Mouse (Mus musculus) layer of hippocampus, adult 11-12 months (tissue): ENCODE measurements at regions not wholly inside any gene's neighbourhood (a gene's known extent, or its start where the extent isn't known, plus 50 kb on each side); places are given as distances from the start of the nearest gene placed in this dataset.
"Not testable (repeated sequence)": the region's sequence is repeated elsewhere in the genome, so short reads cannot be mapped to it uniquely, and the experiment has no call there.

Experiments
- DNase-seq: peaks from one replicate; pipeline ENCODE4 v3.0.0; 2022; ENCODE audit warnings: low spot score

GRCm38 (mm10) chr17:13551693-13552404 lies 197.5 kb downstream of the Tcp10c start:
- not testable (repeated sequence) for DNase-seq

- not testable (repeated sequence) for DNase-seq
Observed at GRCm38 (mm10) chr17:13552840-13553239, 198.5 kb downstream of the Tcp10c start.

GRCm38 (mm10) chr17:13555311-13556059 lies 201.1 kb downstream of the Tcp10c start:
- DNase-seq: not testable (repeated sequence)

- DNase-seq: not testable (repeated sequence)
Observed at GRCm38 (mm10) chr17:13556060-13556660, 201.8 kb downstream of the Tcp10c start.

GRCm38 (mm10) chr17:13558863-13559262 lies 201.5 kb upstream of the Afdn start:
- no peak for DNase-seq

DNA sequence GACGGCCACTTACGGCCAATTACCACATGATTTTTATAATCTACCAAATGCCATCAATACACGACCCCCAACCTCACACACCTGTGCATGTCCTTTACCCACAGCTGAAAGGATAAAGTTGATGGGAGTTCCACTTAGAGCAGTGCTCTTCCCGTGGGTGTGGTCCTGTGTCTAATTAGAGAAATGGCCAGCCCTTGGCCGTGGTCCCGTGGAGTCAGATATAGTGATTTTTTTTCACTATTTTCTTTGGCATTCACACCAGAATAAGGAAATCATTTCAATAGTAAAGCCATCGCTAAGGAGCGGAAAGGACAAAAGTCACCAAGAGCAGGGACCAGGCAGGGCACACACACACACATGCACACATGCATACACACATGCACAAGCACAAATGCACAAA lies 199.0 kb upstream of the Afdn start:
- DNase-seq: no peak

DNA sequence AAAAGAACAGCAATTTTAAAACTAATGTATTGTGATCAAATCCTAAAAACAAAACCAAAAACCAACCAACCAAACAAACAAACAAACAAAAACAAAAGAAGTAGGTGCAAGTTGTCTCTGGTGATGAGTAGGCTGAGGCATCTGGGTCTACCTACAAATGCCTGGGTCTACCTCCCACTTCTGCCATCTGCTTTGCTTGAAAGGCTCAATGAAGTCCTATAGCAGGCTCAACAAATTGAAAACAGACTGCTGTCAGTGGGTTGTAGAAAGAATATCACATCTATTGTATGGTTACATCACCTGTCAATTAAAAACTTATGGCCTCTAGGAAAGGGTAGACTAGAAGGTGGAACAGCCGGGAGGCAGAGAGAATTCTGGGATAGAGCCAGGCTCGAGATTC lies 197.4 kb upstream of the Afdn start:
- DNase-seq: peak; percentile 50

GRCm38 (mm10) chr17:13564800-13565199 lies 195.5 kb upstream of the Afdn start:
- no peak for DNase-seq

DNA sequence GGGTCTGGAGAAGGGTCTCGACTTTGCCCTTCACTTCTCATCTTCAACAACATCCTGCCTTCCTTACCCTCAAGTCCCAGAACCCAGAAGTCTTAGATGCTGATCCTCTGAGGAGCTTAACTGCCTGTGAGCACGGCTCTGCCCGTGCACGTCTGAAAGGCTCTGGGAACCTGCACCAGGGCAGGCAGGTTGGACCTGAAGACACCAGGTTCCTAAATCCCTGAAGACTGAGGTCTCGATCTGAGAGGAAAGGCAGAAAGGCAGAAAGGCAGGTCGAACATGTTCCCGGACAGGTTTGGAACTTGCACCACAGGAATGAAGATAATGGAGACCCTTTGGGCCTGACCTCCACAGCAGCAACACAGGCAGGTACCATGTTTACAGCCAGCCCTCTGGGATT lies 193.7 kb upstream of the Afdn start:
- DNase-seq: no peak

GRCm38 (mm10) chr17:13567183-13567582 lies 193.2 kb upstream of the Afdn start:
- no peak for DNase-seq

- DNase-seq: peak; percentile 54
Observed at GRCm38 (mm10) chr17:13570796-13571195, 189.5 kb upstream of the Afdn start.

GRCm38 (mm10) chr17:13572204-13572833 lies 188.0 kb upstream of the Afdn start:
- no peak for DNase-seq

GRCm38 (mm10) chr17:13573036-13573435 lies 187.3 kb upstream of the Afdn start:
- DNase-seq: no peak

DNA sequence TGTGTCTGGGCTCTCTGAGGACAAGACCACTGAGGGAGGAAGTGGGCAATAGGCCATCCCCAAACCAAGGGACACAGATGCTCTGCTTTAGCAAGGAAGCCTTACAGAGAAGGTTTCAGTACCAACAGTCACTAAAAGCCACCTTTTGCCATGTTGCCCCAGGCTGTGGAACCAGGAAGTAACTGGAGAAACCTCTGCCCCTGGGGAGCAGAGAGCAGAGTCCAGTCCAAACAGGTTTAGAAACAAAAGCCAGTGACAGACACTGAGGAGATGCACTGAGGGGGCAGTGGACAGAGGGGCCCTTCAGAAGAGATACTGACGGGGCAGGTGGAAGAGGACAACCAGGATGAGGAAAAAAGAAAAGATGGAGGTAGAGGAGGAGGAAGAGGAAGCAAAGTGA lies 186.2 kb upstream of the Afdn start:
- DNase-seq: no peak

DNA sequence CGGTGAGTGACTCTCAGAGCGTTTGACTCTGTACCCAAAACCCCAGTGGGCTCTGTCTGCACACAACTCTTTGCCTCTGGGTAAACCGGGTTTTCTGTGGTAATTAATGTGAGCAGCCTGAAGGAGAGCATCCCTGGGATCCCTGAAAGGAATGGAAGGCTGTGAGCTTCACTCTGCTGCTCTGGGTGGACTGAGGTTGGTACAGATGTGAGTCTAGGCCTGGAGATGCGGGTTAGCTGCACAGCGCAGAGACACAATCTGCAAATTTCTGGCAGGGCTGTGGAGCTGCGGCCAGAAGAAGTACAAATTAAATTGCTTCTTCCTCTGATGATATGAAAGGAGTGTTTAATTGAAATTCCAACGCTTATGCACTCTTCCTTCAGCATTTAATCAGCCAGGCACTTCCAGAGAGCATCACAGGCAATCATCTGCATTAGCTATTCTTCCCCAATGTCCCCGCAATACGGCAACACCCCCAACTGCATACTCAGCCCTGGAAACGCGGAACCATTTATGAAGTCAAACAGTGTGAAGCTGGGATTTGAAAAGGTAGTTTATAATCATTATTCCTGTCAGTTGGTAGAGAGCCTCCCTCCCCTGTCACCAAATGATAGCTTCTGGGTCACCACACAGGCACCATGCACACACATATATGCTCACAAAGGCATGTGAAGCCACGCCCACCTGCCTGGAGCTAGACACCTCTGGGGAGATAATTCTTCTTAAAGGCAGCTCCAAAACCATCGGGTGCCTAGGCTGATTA lies 185.5 kb upstream of the Afdn start:
- DNase-seq: no peak

DNA sequence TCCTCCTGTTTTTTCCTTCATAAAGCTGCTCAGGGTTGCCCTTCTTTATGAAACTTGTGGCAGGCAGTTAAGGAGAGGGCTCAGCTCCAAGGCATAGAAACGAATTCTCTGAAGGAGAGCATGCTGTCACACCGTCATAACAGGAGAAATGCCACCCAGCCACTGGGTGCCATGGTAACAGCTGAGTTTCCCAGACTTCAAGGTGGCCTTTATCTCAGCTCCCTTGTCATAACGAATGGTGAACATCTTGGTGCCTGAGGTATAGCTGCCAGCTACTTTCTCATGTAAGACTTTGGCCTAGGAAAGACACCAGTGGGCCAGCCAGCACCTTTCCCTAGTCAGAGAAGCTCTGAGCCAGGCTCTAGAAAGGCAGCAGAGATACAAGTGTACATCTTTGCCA lies 182.5 kb upstream of the Afdn start:
- DNase-seq: no peak

GRCm38 (mm10) chr17:13581214-13581920 lies 179.0 kb upstream of the Afdn start:
- no peak for DNase-seq

GRCm38 (mm10) chr17:13581995-13582588 lies 178.2 kb upstream of the Afdn start:
- no peak for DNase-seq

- DNase-seq: no peak
Observed at GRCm38 (mm10) chr17:13583475-13584233, 176.7 kb upstream of the Afdn start.

DNA sequence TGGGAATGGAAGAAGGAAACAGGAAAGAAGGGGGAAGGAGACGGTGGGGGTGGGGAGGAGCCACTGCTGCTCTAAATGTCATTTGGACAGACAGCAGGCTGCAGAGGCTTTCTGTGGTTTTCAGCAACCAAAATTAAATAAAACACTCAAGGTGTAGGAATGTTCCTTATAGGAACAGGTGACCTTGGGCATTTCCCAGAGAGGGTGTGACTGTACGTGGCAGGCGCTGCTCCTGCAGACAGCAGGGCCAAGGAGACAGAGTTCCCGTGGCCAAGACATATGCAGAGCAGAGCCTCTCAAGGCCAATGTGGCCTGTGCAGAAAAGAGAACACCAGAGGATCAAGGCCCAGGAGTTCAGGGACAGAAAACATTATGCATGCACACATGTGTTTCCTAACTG lies 175.9 kb upstream of the Afdn start:
- no peak for DNase-seq
